Mouse (Mus musculus) heart, postnatal 0 days (tissue): Measurements from ENCODE around the gene Vinac1.

Experiments
- CTCF ChIP-seq: IDR thresholded peaks from 2 replicates; pipeline ENCODE4 v1.5.1; 2016; ENCODE audit warnings: antibody characterized with exemption, control low read depth, low read depth
- EP300 ChIP-seq: IDR thresholded peaks from 2 replicates; pipeline ENCODE4 v1.6.1; 2016; ENCODE audit warnings: antibody characterized with exemption, low read depth

- TF ChIP-seq CTCF, result no peak
- no peak for TF ChIP-seq EP300
Observed at GRCm38 (mm10) chr2:129006194-129006749, 41.7 kb downstream of the Vinac1 start.
